Mouse (Mus musculus) thymus, postnatal 14 days (tissue): ENCODE data around the gene Obscn.

Source experiments
- DNase-seq: peaks from one replicate; pipeline ENCODE4 v3.0.0; 2021

Gene Obscn

GRCm38 (mm10) chr11:59135904-59136452 is at the start of gene Obscn:
TSS of gene Obscn (minus strand) at chr11:59136402.
- DNase-seq: no peak

GRCm38 (mm10) chr11:59185490-59185889 is 49.3 kb upstream of the Obscn start:
- no peak for DNase-seq

- DNase-seq: peak; percentile 38
Measured at GRCm38 (mm10) chr11:59183821-59184220, 47.6 kb upstream of the Obscn start.

GRCm38 (mm10) chr11:59182864-59183331 is 46.7 kb upstream of the Obscn start, which contains the start of gene Gjc2:
TSS of gene Gjc2 (minus strand) at chr11:59183213.
- no peak for DNase-seq

GRCm38 (mm10) chr11:59176921-59177320 is 40.7 kb upstream of the Obscn start:
- no peak for DNase-seq

- no peak for DNase-seq
Measured at GRCm38 (mm10) chr11:59176475-59176874, 40.3 kb upstream of the Obscn start.

GRCm38 (mm10) chr11:59174189-59174838 is 38.1 kb upstream of the Obscn start:
- no peak for DNase-seq

GRCm38 (mm10) chr11:59170549-59170948 is 34.3 kb upstream of the Obscn start:
- DNase-seq: no peak

- DNase-seq: no peak
Measured at GRCm38 (mm10) chr11:59169807-59170206, 33.6 kb upstream of the Obscn start.

- DNase-seq: no peak
Measured at GRCm38 (mm10) chr11:59165616-59166241, 29.5 kb upstream of the Obscn start.

GRCm38 (mm10) chr11:59164384-59164783 is 28.2 kb upstream of the Obscn start:
- no peak for DNase-seq

- DNase-seq: peak; percentile 97
Measured at GRCm38 (mm10) chr11:59163255-59164236, 27.3 kb upstream of the Obscn start, which contains the start of gene Iba57. TSS of gene Iba57 (minus strand) at chr11:59163739.

GRCm38 (mm10) chr11:59162443-59163254 is 26.4 kb upstream of the Obscn start:
- no peak for DNase-seq

GRCm38 (mm10) chr11:59161398-59161797 is 25.2 kb upstream of the Obscn start:
- no peak for DNase-seq

GRCm38 (mm10) chr11:59159558-59159957 is 23.4 kb upstream of the Obscn start:
- DNase-seq: no peak

- DNase-seq: no peak
Measured at GRCm38 (mm10) chr11:59159099-59159498, 22.9 kb upstream of the Obscn start.

- no peak for DNase-seq
Measured at GRCm38 (mm10) chr11:59155900-59156299, 19.7 kb upstream of the Obscn start.

- DNase-seq: no peak
Measured at GRCm38 (mm10) chr11:59154220-59154619, 18.0 kb upstream of the Obscn start.

- no peak for DNase-seq
Measured at GRCm38 (mm10) chr11:59151729-59152128, 15.5 kb upstream of the Obscn start.

- no peak for DNase-seq
Measured at GRCm38 (mm10) chr11:59149302-59149701, 13.1 kb upstream of the Obscn start.

GRCm38 (mm10) chr11:59142962-59143361 is 6.8 kb upstream of the Obscn start:
- DNase-seq: no peak
